Mouse (Mus musculus): ENCODE measurements around the gene Acp5.

- TF ChIP-seq CTCF (IDR thresholded peaks at IDR 0.05; ENCODE audit: control insufficient read depth, insufficient read depth, insufficient replicate concordance, low read depth, low read length) (no peak), POLR2A (IDR thresholded peaks at IDR 0.05; ENCODE audit: control insufficient read depth, low read depth, low read length) (no peak)
Measured at GRCm38 (mm10) chr9:22153810-22154209, 18.3 kb upstream of the Acp5 start.

Data from testis, adult 2 months (tissue).